Mouse (Mus musculus) brain, adult 2 months (tissue): Measurements from ENCODE around the gene Prkca.

Source experiments
- DNase-seq: peaks from one replicate; pipeline ENCODE4 v3.0.0; 2011; ENCODE audit warnings: low read depth, low spot score

Prkca gene

GRCm38 (mm10) chr11:108067161-108067560 lies 276.6 kb downstream of the Prkca start:
- DNase-seq = no peak

DNA sequence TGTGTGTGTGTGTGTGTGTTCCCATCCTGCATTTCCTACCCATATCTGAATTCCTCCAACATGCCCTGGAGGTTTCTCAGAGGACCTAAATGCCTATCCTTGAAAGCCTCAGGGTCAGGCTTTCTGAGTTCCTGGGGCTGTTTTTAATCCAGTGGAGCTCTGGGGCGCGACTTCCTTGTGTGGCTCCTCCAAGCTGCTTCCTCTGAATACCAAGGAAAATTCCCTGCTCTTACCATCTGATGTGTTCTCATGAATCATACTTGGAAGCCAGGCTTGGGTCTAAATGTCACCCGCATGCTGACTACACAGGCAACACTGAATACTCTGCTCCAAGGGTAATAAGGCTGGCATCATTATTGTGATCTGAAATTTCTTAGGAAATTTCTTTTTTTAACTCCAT lies 279.3 kb downstream of the Prkca start:
- peak; percentile 84 for DNase-seq

GRCm38 (mm10) chr11:108063096-108063495 lies 280.6 kb downstream of the Prkca start:
- peak; percentile 49 for DNase-seq

DNA sequence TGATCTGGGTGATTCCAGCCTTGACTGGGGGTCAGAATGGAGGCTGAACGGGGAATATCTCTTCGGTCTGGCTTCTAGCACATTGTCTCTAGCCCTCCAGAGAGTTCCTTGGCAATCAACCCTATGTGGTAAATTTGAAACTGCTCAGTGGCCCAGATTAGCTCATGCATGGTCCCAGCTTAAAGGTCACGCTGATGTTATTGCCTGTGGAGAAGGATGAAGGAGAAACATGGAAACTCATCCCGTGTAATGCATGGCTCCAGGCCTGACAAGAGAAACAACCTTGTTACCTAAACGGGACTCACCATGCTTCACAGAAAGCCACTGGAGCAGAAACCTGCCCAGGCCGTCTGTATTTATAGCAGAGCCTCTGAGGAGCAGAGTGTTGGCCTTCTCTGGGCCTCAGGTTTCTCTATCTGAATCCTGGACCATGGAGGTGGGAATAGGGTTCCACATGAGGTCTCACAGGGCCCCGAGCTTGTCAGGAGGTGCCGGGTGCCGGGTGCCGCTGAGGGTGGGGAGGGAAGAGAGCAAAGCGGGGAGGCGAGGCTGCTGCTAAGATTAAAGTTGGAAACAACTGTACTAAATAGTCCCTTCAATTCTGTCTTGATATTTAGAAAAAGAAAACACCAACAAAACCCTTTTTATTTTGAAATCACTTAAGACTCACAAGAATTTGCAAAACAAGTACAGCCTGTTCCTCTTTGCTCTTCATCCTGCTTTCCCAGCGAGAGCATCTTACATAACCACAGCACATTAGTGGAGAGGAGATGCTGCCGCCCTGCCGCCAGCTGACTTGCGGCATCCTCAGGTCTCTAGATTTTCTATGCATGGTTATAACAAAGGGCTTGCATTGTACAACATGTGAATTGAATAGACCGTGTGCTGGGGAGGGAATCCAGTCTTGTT lies 281.9 kb downstream of the Prkca start:
- peak; percentile 90 for DNase-seq

- peak; percentile 85 for DNase-seq
Observed at GRCm38 (mm10) chr11:108057138-108057537, 286.6 kb downstream of the Prkca start.

GRCm38 (mm10) chr11:108054647-108055046 lies 289.1 kb downstream of the Prkca start:
- DNase-seq = peak; percentile 83

GRCm38 (mm10) chr11:108053746-108054145 lies 290.0 kb downstream of the Prkca start:
- no peak for DNase-seq

GRCm38 (mm10) chr11:108041669-108042068 lies 302.1 kb downstream of the Prkca start:
- no peak for DNase-seq

DNA sequence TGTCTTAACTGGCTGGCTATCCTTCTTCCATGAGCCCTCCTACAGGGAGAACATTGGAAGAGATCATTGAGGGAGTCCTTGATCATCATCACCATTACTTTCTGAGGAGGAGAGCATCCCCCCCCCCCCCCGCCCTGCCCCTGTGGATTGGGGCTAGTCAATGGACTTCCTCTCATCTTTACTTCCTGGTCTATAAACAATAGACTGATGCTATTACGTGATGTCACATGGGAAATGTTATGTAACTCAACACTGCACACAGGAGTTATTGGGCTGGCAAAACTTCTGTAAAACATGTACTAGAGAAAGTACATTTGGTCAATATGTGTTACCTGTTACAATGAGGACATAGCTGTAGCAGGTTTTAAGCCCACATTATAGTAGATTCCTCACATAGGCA lies 302.9 kb downstream of the Prkca start:
- no peak for DNase-seq

GRCm38 (mm10) chr11:108039761-108040160 lies 304.0 kb downstream of the Prkca start:
- no peak for DNase-seq

DNA sequence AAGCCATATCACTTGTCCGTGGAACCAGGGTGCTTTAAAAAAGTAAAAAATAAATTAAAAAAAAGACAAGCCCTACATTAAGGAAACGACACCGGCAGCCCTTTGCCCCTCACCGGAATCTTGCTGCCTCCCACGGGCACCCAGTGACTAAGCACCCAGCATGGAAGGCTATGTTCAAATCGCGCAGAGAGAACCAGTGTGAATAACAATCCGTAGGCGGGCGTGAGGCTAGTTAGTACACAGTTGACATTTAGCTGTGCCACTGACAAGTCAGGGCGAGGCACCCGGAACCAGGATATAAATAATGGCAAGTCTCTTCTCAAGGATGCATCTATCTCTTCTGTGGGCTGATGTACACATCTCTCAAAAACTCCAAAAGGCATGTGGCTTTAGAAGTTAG lies 304.7 kb downstream of the Prkca start:
- peak; percentile 87 for DNase-seq

DNA sequence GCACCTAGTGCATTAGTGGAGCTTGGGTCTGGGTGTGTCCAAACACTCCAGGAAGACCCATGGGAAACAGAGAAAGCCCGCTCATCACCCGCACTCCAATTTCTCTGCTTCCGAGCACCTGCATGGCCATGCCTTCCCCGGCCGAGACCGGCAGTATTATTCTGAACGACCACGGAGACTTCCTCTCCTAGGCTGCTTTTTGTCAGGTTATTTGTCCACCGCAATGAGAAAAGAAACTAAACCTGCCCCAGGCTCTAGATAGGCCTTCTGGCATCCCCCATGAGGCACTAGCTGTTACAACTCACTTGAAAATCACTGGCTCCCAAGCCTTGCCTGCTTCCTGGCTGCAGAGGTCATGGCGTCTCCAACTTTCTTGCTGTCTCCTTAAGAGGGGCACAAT lies 307.4 kb downstream of the Prkca start:
- DNase-seq = no peak

DNA sequence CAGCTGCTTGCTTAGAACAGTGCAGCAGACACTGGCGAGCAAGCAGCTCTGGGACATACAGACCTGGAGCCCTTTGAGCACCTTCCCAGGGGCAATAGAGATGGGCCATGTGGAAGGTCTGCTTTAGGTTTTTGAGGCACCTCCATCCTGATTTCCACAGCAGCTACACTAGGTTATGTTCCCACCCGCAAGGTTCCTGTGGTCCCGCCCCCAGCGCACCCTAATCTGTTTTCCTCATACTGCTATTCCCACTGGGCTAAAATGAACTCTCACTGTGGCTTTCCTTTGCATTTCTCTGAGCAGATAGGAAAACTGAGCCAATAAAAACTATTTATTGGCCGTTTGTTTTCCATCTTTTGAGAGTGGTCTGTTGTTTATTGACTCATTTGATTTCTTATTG lies 308.0 kb downstream of the Prkca start:
- no peak for DNase-seq

GRCm38 (mm10) chr11:108034376-108034775 lies 309.4 kb downstream of the Prkca start:
- peak; percentile 33 for DNase-seq

- no peak for DNase-seq
Observed at GRCm38 (mm10) chr11:108032568-108032967, 311.2 kb downstream of the Prkca start.

DNA sequence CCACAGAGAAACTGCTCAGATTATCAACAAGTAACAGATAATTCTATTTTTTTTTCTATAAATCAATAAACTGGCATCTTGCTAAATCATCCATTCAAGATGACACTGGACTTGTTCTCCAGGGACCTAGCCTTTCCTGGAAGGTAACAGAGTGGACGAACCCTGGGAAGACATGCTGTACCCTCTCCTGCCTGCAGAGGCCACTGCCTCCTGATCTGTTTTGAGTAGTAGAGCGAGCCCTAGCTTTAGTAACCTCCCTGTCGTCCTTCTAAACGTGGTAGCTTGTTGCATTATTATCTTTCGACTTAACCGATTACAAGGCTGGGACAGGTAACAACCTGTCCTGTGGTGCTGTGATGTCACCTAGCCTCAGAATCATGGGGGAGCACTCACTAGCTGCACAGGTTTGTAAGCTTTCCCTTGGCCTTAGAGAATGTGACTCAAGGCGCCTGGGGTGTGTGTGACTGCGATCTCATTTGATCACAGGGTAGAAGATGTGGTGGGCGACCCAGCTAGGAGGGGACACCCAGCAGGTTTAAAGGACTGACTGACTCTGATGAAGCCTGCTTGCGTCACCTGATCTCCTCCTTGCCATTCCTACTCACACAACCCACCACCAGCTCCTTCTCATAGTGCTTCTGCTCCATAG lies 312.6 kb downstream of the Prkca start:
- DNase-seq = peak; percentile 79

DNA sequence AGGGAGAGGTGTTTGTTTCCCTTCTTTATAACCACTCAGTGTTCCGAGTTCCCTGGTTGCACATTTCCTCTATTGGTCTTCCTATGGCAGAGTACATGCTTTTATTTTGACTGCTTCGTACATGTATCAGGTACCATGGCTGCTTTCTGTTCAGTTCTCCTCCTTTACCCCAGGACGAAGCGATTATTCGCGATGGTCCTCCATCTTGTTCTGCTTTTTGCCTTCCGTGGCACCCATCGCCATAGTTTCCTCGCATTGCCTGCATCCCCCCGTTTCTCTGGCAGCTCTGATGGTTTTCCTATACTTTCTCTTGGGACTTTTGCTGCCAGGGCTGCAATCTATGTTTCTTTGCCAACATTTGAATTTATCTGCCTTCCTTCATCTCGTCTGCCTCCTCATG lies 314.4 kb downstream of the Prkca start:
- DNase-seq = no peak

- peak; percentile 46 for DNase-seq
Observed at GRCm38 (mm10) chr11:108028398-108028797, 315.3 kb downstream of the Prkca start.

- peak; percentile 88 for DNase-seq
Observed at GRCm38 (mm10) chr11:108025726-108026425, 317.9 kb downstream of the Prkca start.

GRCm38 (mm10) chr11:108023188-108023587 lies 320.5 kb downstream of the Prkca start:
- peak; percentile 93 for DNase-seq

- DNase-seq = peak; percentile 95
Observed at GRCm38 (mm10) chr11:108020889-108021288, 322.8 kb downstream of the Prkca start.

DNA sequence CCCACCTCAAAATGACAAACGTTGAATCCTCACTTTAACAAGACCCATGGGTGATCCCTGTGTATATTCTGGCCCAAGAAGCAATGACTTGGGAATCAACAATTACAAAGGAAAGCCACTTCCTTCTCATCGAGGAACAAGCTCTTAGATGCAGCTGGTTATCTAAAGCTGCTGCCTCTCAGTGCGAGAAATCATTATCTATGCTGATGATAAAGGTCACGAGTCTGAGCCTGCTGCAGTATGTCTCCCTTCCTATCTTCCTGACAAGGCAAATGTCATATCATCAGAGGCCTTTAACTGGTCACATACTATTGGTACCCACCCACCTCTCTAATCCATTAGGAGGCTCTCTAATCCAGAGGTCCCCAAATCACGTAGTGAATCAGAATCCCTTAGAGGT lies 328.4 kb downstream of the Prkca start:
- no peak for DNase-seq
